Mouse (Mus musculus): ENCODE measurements around the gene Tango2. TPM values are rescaled to one million over a fixed set of nuclear protein-coding genes. Genes with fewer than 3 reads are reported as not detected.

The Tango2 gene
- total and polyA plus RNA-seq, 3 experiments: 3.8 to 10.8 (median 9.6) TPM

- no peak overlapping the region for H3K4me2 ChIP-seq (ENCODE audit: insufficient read depth, low read depth, poor library complexity, severe bottlenecking)
- DNase-seq (ENCODE audit: extremely low read depth): no peak
- in situ Hi-C loops (cut with MboI; ENCODE audit: low pct_ligation_motif_present, low pct_unique_long_range_greater_than_20kb, low sequenced_read_pairs) (no loop called here), dilution Hi-C loops (cut with MboI; ENCODE audit: extremely low pct_ligation_motif_present, extremely low pct_unique_long_range_greater_than_20kb, low sequenced_read_pairs) (no loop called here)
- no peak overlapping the region for H3K9ac ChIP-seq (ENCODE audit: insufficient read depth, low read depth)
- TF ChIP-seq TCF12 (IDR thresholded peaks at IDR 0.05; ENCODE audit: low read depth, low read length): no peak
- no peak for TF ChIP-seq EP300 (IDR thresholded peaks at IDR 0.05; ENCODE audit: low read length)
- TF ChIP-seq JUND (conservative IDR thresholded peaks at IDR 0.05; ENCODE audit: low read depth, low read length): no peak
- TF ChIP-seq UBTF (IDR thresholded peaks at IDR 0.05; ENCODE audit: low read depth, low read length): no peak
- TF ChIP-seq RCOR1 (conservative IDR thresholded peaks at IDR 0.05; ENCODE audit: low read depth, low read length): no peak
- no peak for TF ChIP-seq USF2 (conservative IDR thresholded peaks at IDR 0.05; ENCODE audit: low read depth, low read length)
- TF ChIP-seq GABPA (IDR thresholded peaks at IDR 0.05; ENCODE audit: insufficient replicate concordance, low read depth, low read length): no peak
- TF ChIP-seq MAX (IDR thresholded peaks at IDR 0.05; ENCODE audit: low read length): no peak
- TF ChIP-seq NELFE (IDR thresholded peaks at IDR 0.05; ENCODE audit: low read depth, low read length): no peak
- TF ChIP-seq ETS1 (conservative IDR thresholded peaks at IDR 0.05; ENCODE audit: low read depth, low read length): no peak
- no peak for TF ChIP-seq IRF4 (IDR thresholded peaks at IDR 0.05; ENCODE audit: low read depth, low read length)
- TF ChIP-seq ZNF384 (IDR thresholded peaks at IDR 0.05; ENCODE audit: low read depth, low read length): no peak
- TF ChIP-seq MAFK (IDR thresholded peaks at IDR 0.05; ENCODE audit: insufficient replicate concordance, low read length): no peak
- no peak for TF ChIP-seq CHD1 (IDR thresholded peaks at IDR 0.05; ENCODE audit: low read depth, low read length)
- no peak for TF ChIP-seq NRF1 (IDR thresholded peaks at IDR 0.05; ENCODE audit: low read depth, low read length)
- no peak for TF ChIP-seq POLR2A (IDR thresholded peaks at IDR 0.05; ENCODE audit: low read depth, low read length)
- no peaks in the 10 kb centered on the region for H3K9me3 ChIP-seq (replicated peaks; ENCODE audit: low read length)
- no peaks in the 10 kb centered on the region for H3K79me2 ChIP-seq (replicated peaks; ENCODE audit: control insufficient read depth, extremely low read depth, insufficient read depth, poor library complexity, severe bottlenecking)
- no peak overlapping the region for H3K4me3 ChIP-seq (replicated peaks in 1 of 3; ENCODE audit: low read depth in 2 of 3, low read length in 2 of 3, poor library complexity in 1 of 3)
- no peaks in the 10 kb centered on the region for H3K27me3 ChIP-seq (replicated peaks)
- peaks cover 2 to 30% of the 10 kb centered on the region in 2 experiments for H3K36me3 ChIP-seq (replicated peaks in 1 of 2; ENCODE audit: control insufficient read depth in 1 of 2, insufficient read depth in 1 of 2, low read length in 1 of 2)
- H3K4me1 ChIP-seq (ENCODE audit: control insufficient read depth in 1 of 2, insufficient read depth in 2 of 2): peaks cover 7 to 26% of the 10 kb centered on the region in 2 experiments
- no peak overlapping the region for H3K27ac ChIP-seq (ENCODE audit: insufficient read depth, low read depth)
Measured at GRCm38 (mm10) chr16:18318992-18319391, 28.9 kb downstream of the Tango2 start.

- in situ Hi-C loops (cut with MboI; ENCODE audit: low pct_ligation_motif_present, low pct_unique_long_range_greater_than_20kb, low sequenced_read_pairs): no loop called here
- DNase-seq (ENCODE audit: extremely low read depth): no peak
- Histone ChIP-seq H3K27ac (ENCODE audit: insufficient read depth, low read depth) (no peak overlapping the region), H3K9me3 (replicated peaks; ENCODE audit: low read length) (no peaks in the 10 kb centered on the region), H3K36me3 (replicated peaks in 1 of 2; ENCODE audit: control insufficient read depth in 1 of 2, insufficient read depth in 1 of 2, low read length in 1 of 2) (peaks cover 9 to 44% of the 10 kb centered on the region in 2 experiments), H3K4me3 (replicated peaks in 1 of 3; ENCODE audit: low read depth in 2 of 3, low read length in 2 of 3, poor library complexity in 1 of 3) (no peak overlapping the region), H3K79me2 (replicated peaks; ENCODE audit: control insufficient read depth, extremely low read depth, insufficient read depth, poor library complexity, severe bottlenecking) (no peaks in the 10 kb centered on the region), H3K4me2 (ENCODE audit: insufficient read depth, low read depth, poor library complexity, severe bottlenecking) (no peak overlapping the region), H3K27me3 (replicated peaks) (no peaks in the 10 kb centered on the region), H3K9ac (ENCODE audit: insufficient read depth, low read depth) (no peak overlapping the region), H3K4me1 (ENCODE audit: control insufficient read depth in 1 of 2, insufficient read depth in 2 of 2) (no peaks in the 10 kb centered on the region)
- dilution Hi-C loops (cut with MboI; ENCODE audit: extremely low pct_ligation_motif_present, extremely low pct_unique_long_range_greater_than_20kb, low sequenced_read_pairs): no loop called here
- TF ChIP-seq RCOR1 (conservative IDR thresholded peaks at IDR 0.05; ENCODE audit: low read depth, low read length) (no peak), MAZ (IDR thresholded peaks at IDR 0.05; ENCODE audit: low read depth, low read length) (no peak)
Measured at GRCm38 (mm10) chr16:18308159-18308558, 39.7 kb downstream of the Tango2 start.
